ENCODE assay signal across 7 mouse cellular contexts in the genomic region with DNA sequence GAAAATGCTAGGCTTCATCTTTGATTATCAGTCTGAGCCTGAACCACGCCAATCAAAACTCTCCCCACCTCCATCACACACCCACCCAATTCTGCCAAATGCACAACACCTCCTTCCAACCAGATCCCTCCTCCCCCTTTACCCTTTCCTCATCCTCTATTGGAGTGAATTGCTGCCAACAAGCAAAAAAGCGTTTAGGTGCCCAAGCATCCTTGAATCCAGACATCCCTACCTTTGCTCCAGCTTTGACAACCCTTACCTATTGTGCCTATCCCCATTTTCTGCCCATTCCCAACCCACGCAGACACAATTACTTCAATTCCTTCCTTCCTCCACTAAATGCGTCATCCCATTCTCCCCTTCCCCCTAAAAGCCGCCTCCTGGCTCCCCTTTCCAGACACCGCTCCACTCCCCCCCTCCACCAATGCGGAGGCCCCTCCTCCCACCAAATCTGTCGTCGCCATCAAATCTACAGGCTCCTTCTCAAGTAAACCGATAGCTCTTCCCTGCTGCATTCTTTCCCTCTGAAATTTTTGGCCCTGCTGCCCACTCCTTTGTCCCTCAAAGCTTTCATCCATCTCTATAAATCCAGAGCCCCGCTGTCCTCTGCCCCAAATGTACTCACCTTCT. TPM values are rescaled to one million over a fixed set of nuclear protein-coding genes. Genes with fewer than 3 reads are reported as not detected.
DNase-seq lines count a peak whose midpoint lies in the region; ATAC-seq lines count a peak whose summit lies in the region.

No protein-coding gene starts in this region.

- H3K9me3 ChIP-seq in midbrain, embryonic 15.5 days, result no peaks in the 10 kb centered on the region

- H3K27me3 ChIP-seq in midbrain, embryonic 15.5 days (replicated peaks), result no peaks in the 10 kb centered on the region

- peak; percentile 28 for ATAC-seq in midbrain, embryonic 15.5 days (replicated peaks)

- H3K27ac ChIP-seq in midbrain, embryonic 15.5 days, result peak overlapping the region; percentile 95

- 1% methylated on average over 11 of the region's 11 CpGs for WGBS in midbrain, embryonic 15.5 days

- H3K4me1 ChIP-seq in midbrain, embryonic 15.5 days, result peaks cover 37% of the 10 kb centered on the region

- H3K4me3 ChIP-seq in midbrain, embryonic 15.5 days, result peak overlapping the region; percentile 85

- peaks cover 3% of the 10 kb centered on the region; the same call in 1 of the 2 replicates for H3K36me3 ChIP-seq in midbrain, embryonic 15.5 days (replicated peaks)

- DNase-seq in thymus, postnatal 14 days, result peak; percentile 39
- DNase-seq in thymus, postnatal 25 days, result no peak
- DNase-seq in embryo, embryonic 11 days, result peak; percentile 69
- DNase-seq in heart, postnatal 14 days, result peak; percentile 56 to 58
- peak; percentile 65 for DNase-seq in left cerebral cortex, postnatal 4 days
- no peak for DNase-seq in spleen, postnatal 14 days (ENCODE audit: low spot score in 2 of 2)

- H3K9ac ChIP-seq in midbrain, embryonic 15.5 days, result peak overlapping the region; percentile 83

- H3K4me2 ChIP-seq in midbrain, embryonic 15.5 days, result peak overlapping the region; percentile 73

- intact Hi-C loops in heart, postnatal 14 days (cut with DNase I), result no loop called here
- intact Hi-C loops in left cerebral cortex, postnatal 4 days (cut with DNase I), result loop anchor here (5.0 kb wide), 1 partner anchor 79 kb away; a partner anchor contains a TSS

RNA-seq across cellular contexts. Expression of a gene that starts 1.1 kb away (rescaled TPM):
- 100 to 1,000 TPM; 272 to 279 TPM for total RNA-seq in heart, postnatal 14 days (2021)
- 100 to 1,000 TPM; 489 to 514 TPM for total RNA-seq in left cerebral cortex, postnatal 4 days (2021)
- 519 and 548 TPM in 2 replicates for polyA plus RNA-seq in midbrain, embryonic 15.5 days (2015; fragmentation: Nextera tagmentation; extraction: Ambion mirVana)

RNA-seq across cellular contexts. Expression of a gene that starts 14.1 kb away (rescaled TPM):
- 1 to 10 TPM; 2.3 to 2.9 TPM for total RNA-seq in heart, postnatal 14 days (2021)
- total RNA-seq in left cerebral cortex, postnatal 4 days (2021), result 1 to 10 TPM; 4.5 to 6.4 TPM
- polyA plus RNA-seq in midbrain, embryonic 15.5 days (2015; fragmentation: Nextera tagmentation; extraction: Ambion mirVana), result 7.0 and 7.5 TPM in 2 replicates

RNA-seq across cellular contexts. Expression of a gene that starts 29.1 kb away (rescaled TPM):
- 10 to 100 TPM; 34.3 to 47.8 TPM for total RNA-seq in heart, postnatal 14 days (2021)
- total RNA-seq in left cerebral cortex, postnatal 4 days (2021), result 1 to 10 TPM; 1.4 to 2.0 TPM
- polyA plus RNA-seq in midbrain, embryonic 15.5 days (2015; fragmentation: Nextera tagmentation; extraction: Ambion mirVana), result 3.6 and 4.0 TPM in 2 replicates

Comparison
In these comparisons a context has a peak if more than half of its experiments do, and no peak if none do; other contexts are left out.
1. DNase-seq: peak in thymus, postnatal 14 days (single experiment), embryo, embryonic 11 days (single experiment), heart, postnatal 14 days (2 of 2) and left cerebral cortex, postnatal 4 days (single experiment); none in thymus, postnatal 25 days (single experiment) and spleen, postnatal 14 days (0 of 2).
2. RNA of a gene that starts 29.1 kb away (total RNA-seq): 34.3 to 47.8 TPM in heart, postnatal 14 days; 1.4 to 2.0 TPM in left cerebral cortex, postnatal 4 days; every median in the first group is over 10 times any median in the second.